Mouse (Mus musculus) frontal cortex, postnatal 25 days (tissue): ENCODE data around the gene Spock1.
A peak's percentile ranks its signal among the peaks of the same experiment; 100 is the strongest.

ENCODE experiments used
- DNase-seq, 2 experiments: peaks; one replicate each; pipeline ENCODE4 v3.0.0; 2022; ENCODE audit warnings: low spot score in 2 of 2

Gene Spock1

DNA sequence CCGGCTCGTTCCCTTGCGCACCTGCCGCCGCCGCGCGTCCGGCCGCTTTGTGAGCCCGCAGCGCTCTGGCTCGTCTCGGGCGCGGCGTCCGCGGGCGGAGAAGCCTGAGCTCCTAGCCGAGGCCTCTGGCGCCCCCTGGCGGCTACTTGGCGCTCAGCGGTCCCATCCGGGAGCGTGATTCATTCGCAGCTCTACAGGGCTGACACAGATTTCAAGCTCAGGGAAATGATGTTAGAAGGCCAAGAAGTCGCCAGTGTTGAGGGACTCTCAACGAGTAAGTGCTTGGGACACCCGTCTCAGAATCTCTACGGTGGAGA is at the start of gene Spock1:
TSS of gene Spock1 (minus strand) at position 67 of the 317 bp plus-strand sequence.
- DNase-seq = peak; percentile 93 to 94

GRCm38 (mm10) chr13:57950091-57950490 is 42.0 kb upstream of the Spock1 start:
- DNase-seq = peak; percentile 39 to 41

DNA sequence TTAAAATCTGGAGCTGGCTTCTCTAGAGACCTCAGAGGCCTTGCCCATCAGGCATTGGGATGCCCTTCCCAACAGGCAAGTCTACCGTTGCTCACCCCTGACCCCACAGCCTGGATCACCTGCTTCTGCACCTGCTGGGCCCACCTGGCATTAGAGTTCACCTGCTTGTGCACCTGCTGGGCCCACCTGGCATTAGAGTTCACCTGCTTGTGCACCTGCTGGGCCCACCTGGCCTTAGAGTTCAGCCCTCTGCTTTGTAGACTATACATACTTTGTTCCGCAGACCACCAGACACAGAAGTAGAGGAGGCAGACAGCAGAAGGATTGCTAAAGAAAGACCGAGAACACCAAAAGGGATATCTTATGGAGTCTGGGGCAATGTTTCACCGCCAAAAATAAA is 41.4 kb upstream of the Spock1 start:
- no peak for DNase-seq

GRCm38 (mm10) chr13:57945197-57945596 is 37.1 kb upstream of the Spock1 start:
- no peak for DNase-seq

- DNase-seq = no peak
Measured at GRCm38 (mm10) chr13:57944434-57944833, 36.3 kb upstream of the Spock1 start.

GRCm38 (mm10) chr13:57943900-57944299 is 35.8 kb upstream of the Spock1 start:
- DNase-seq = no peak

DNA sequence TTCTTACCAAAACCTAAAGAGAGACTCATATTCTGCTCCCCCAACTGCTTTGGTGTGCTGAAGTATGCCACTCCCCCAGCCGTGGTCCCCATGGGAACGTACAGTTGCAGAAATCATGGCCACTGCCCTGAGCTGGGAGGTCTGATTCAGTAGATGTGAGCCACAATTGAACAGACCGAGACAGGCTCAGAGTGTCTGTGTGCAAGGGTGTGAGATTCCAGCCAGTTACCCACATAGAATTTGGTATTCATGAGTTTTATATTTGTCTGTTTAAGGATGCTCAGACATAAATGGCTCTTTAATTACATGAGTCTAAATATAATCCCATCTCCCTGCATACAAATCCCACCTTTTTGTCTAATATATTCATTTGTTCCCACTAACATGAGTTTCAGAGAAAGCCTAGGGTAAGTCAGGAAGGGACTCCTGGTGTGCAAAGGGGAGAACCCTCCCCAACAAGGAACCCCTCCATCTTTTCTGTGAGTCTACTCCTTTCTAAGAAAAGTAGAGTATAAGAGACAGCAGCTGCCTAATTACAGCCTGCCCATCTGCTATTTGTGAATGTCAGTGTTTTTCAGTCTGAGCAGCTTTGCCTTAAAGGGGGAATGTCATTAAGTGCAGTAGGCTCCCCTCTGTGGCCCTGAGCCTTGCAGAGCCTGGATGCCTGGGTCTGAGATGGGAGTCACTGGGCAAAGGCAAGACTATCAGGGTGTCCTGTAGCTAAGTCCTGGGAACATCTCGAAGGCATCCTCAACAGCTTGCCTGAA is 29.5 kb upstream of the Spock1 start:
- no peak for DNase-seq

DNA sequence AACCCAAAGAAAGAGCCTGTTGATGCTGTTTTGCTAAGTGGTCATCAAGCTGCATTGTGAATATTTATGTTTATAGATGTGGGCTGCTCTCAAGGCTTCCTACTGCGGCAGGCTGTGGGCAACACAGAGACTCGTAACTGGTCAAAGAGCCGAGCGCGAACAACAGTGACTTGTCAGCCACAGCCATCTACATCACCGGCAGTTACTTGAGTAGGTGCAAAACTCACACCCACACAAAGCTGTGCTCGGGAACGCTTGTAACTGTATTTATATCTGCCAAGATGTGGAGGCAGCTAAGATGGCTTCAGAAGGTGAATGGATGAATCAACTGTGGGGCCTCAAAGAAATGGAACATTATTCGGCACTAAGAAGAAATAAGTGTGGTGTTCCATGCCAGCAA is 23.9 kb upstream of the Spock1 start:
- no peak for DNase-seq

- no peak for DNase-seq
Measured at GRCm38 (mm10) chr13:57931376-57931775, 23.2 kb upstream of the Spock1 start.

DNA sequence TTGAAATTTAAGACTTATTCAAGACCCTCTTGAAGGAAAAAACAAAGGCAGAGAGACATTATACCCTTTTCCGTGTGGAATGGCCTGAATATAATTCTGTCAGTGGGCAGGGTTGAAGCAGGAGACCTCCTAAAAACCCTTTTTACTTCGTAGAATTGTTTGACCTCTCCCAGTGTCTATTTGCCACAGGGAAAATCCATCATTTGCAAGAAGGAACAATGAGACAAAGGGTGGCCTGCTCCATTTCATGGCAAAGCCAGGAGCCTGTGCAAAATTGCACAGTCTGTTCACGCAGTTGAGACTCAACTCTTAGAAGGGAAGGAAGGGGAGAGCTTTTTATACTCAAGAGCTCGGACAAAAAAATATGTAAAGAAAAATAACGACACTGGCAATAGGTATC is 22.6 kb upstream of the Spock1 start:
- no peak for DNase-seq

DNA sequence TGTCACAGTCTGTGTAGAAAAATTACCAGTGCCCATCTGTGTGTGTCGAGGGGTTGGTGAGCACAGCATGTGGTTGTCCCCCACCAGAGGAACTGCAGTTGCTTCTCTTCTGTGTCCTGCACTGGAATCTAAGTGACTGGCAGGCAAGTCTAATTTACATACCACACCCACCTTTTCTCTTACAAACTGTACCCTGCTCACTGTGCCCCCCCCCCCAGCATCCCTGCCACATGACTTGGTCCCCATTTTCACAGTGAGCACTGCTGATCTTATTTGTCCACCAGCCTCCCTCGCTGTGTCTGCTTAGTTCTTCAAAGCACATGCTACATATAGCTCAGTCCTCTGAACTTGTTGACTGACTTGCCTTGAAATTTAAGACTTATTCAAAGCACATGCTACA is 22.2 kb upstream of the Spock1 start:
- no peak for DNase-seq

- DNase-seq = no peak
Measured at GRCm38 (mm10) chr13:57919947-57920346, 11.8 kb upstream of the Spock1 start.

DNA sequence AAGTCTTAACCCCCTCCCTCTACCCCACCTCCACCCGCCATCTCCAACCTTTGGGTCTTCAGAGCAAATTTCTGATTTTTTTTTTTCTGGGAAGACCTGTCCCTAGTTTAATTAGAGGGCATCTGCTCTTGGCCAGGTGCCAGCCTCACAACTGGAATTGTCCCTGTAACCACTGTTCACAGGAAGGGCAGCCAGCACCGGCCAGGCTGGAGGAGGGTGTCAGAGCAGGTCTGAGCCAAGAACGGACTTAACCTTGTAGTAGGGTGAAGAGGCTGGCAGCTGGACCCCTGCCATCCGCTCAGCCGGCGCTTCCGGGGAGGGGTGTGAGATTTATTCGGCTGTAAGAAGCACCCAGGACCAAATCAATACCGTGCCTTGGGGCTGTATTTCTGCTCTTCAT is 3.0 kb upstream of the Spock1 start:
- no peak for DNase-seq

DNA sequence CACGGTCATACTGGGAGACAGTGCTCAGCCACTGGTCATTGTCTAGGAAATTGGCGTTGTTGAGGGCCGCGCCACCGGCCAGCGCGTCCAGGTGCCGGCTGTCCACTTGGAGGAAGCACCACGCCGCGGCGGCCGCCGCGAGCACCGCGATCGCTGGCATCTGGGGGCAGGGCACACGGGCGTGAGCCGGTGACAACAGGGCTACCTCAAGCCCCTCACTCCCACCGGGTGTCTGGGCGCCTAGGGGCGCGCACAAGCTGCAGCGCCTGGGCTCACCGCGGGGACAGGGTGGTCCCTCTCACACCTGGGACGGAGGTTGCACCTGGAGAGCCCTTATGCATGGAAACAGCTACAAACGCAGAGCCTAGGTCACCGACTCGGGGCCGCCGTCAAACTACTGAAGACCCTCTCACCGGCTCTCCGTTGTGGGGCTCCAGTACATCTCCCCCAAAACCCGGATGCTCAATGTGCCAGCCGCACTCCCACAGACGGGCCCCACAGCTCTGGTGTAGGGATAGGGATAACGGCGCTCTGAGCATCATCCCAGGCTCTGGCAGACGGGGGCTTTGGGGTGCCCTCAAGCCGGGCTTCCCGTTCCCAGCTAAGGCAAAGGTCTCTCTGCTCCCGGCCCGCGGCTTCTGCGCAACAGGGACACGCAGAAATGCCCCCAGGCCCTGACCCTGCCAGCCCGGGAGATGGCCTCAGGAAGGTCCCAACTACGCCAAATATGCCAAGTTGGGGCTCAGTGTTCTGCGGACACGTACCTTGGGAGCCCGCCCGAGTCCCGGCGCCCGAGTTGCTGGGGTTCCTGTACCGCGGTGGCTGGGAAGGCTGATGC is 485 bp downstream of the Spock1 start:
- DNase-seq = no peak

DNA sequence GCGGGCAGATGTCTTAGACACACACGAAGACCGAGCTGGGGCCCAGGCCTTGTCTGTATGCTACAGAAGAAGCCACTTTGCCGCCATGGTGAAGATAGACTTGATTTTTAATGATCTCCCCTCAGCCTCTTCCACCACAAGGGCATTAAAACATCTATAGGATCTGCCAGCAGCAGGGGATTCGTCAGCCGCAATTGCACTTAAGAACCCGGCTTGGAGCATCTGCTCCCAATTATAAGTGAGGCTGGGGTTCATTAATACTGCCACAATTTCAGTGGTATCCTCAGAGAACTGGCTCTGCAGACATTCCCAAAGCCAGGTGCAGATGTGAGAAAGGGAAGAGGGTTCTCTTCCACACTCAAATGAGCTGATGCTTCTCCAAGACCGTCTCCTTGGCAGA is 13.5 kb downstream of the Spock1 start:
- no peak for DNase-seq

- DNase-seq = no peak
Measured at GRCm38 (mm10) chr13:57889708-57890107, 18.4 kb downstream of the Spock1 start.

DNA sequence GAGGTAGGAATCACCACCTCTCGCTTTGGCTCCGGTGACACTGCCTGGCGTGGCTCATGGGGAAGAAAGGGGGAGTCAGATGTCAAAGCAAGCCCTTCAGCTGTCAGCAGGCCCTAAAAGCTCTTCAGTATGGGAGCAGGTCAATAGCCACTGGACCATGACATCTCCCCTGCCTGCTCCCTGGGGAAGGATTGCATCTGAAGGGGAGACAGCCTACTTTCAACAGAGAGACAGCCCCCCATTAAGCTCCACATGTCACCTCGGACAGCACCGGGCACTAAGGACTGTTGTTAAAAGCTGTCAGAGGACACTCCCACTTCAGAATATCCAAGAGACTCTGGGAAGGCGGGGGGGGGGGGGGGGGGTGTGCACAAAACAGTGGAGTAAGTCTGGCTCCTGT is 19.1 kb downstream of the Spock1 start:
- no peak for DNase-seq

DNA sequence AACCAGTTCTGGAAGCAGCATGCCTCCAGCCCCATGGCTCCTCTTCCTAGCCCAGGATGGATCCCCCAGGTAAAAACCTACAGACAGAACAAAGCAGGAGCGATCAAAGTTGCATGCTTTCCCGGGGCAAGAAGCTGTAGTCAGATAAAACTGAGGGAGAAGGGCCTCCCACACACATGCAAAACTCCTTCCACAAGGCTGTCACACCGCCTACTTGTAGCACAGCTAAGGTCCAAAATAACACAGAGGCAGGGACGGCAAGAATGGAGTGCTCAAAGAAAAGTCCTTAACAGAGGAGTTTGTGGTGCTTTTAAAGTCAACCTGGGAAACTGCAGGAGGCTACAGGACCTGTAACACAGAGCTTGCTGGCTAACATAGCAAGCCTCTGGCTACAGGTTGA is 28.3 kb downstream of the Spock1 start:
- DNase-seq = peak in 1 of 2 experiments; percentile 29

GRCm38 (mm10) chr13:57878797-57879196 is 29.3 kb downstream of the Spock1 start:
- DNase-seq = no peak

GRCm38 (mm10) chr13:57877782-57878181 is 30.4 kb downstream of the Spock1 start:
- no peak for DNase-seq

- DNase-seq = no peak
Measured at GRCm38 (mm10) chr13:57876966-57877365, 31.2 kb downstream of the Spock1 start.

DNA sequence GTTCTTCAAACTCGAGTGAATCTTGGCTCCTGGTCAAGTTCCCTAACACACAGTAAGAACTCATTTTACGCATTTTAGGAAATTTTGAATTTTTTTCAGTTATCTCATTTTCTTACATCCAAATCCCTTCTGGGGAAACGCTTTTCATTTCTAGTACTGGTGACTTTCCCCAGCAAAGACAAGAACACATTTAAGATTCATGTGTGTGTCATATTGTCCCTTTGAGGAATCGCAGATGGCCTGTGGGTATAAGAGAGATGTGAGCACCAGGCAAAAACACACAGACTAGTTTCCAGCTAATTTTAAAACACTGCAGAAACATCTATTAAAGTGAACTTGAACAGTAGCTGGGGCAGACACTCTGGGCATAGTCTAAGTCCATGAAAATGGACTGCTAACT is 38.1 kb downstream of the Spock1 start:
- no peak for DNase-seq

DNA sequence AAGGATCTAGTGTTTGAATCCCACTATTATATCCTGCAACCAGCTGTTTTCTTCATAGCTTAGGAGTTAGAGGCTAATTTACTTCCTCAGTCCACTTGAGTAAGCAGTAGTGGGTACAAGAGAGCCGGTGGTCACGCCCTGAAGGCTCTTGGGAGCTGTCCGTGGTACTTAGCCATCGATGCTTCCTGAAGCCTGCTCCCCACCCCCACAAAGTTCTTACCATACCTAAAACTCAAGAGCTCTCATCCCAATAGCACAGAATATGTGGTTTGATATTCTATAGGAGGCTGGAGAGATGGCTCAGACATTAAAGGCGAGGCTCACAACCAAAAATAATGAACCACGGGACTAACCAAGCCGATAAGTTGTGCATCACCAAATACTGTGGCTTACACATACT is 40.5 kb downstream of the Spock1 start:
- DNase-seq = no peak
